Mouse (Mus musculus): Measurements from ENCODE around the gene Ubr7.

Gene Ubr7

DNA sequence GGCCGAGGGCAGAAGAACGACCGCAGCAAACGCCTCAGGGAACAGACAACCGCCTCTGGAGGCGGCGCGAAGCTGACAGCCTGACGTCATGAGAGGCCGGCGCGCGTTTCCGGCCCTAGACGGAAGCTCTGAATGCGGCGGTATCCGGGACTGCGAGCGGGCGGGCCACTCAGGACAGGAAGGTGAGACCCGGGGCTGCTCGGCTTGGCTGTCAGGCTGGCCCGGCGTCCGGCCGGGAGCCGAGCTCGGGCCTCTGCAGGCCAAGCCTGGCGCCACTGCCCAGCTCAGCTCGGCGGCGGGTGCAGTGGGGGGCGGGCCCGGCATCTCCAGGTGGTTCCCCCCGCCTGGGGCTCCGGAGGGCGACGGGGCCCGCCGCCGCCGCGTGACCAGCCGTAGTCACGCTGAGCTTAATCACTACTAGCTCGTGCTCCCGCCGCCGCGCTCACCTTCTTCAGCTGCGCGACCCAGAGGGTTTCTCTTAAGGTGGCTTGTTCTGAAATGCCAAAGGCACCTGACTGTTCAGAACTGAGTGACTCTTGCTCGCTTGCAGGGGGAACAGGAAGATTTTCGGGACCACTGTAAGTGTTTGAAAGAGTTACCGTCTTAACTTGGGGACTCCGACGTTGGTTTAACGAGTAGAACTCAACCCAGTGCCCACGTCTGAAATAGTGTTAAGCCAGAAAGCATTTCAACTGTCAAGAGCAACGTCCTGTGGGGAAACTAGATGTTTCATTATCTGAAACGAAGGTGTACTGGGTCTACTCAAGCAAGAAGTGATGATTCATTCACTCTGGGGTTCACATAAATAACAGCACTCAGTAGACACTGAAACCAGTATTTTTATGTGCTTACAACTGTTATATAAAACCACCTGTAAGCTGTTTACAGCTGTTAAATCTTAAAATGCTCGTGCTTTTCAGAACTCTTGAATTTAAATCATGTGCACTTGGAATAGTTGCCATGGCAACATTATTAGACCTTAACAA is 13.9 kb upstream of the Ubr7 start, which contains the start of the genes Moap1 and Tmem251:
Moap1 (minus strand) TSS at position 73 of the 986 bp plus-strand sequence.
Tmem251 (plus strand) TSS at position 174 of the 986 bp plus-strand sequence.
- DNase-seq, result peak; percentile 93

DNA sequence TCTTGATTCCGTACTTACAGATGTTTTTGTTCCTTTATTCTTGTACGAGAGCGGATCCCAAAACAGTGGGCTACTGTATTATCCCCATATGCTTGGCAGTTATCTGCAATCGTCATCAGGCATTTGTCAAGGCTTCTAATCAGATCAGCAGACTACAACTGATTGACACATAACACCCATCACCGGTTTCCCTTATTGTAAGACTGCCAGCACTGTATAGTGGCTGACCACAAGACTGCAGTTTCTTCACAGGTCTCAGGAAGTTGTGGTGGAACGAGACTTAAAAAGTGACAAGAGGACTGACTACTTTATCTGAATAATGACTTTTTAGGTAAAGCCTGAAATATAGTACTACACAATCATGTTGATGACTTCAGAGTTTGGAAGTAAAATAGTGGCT is 12.9 kb upstream of the Ubr7 start:
- DNase-seq, result no peak

DNA sequence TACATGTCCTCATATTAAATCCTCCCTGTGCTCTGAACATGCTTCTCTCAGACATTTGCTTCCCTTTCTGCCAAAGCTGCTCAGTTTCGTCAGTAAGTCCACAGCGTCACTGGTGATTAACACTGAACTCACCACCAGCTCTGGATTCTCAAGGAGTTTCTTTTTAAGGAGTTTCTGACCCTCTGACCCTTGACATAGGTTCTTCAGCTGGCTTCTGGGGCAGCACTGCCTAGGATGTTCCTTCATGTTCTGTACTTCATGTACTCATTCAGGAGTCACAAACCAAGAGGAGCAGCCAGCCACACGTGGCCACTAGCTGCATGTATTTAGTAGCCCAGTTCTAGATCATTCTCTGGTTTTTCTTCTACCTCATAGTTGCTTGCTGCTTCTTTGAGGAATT is 9.5 kb upstream of the Ubr7 start:
- DNase-seq, result no peak

DNA sequence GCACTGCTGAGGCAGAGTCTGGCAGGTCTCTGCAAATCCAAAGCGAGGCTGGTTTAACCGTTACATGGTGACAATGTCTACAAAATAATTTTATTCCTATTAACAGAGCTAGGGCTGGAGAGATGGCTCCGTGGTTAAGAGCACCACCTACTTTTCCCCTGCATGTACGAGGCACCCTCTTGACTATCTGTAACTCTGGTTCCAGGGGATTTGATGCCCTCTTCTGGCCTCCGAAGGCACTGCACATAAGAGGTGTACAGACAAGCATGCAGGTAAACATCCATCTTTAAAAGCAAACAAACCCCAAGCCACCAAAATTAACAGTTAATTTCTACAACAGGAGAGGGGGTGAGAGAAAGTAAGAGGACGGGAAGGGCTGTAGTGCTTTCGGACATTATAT is 1.5 kb upstream of the Ubr7 start:
- peak; percentile 43 for DNase-seq

DNA sequence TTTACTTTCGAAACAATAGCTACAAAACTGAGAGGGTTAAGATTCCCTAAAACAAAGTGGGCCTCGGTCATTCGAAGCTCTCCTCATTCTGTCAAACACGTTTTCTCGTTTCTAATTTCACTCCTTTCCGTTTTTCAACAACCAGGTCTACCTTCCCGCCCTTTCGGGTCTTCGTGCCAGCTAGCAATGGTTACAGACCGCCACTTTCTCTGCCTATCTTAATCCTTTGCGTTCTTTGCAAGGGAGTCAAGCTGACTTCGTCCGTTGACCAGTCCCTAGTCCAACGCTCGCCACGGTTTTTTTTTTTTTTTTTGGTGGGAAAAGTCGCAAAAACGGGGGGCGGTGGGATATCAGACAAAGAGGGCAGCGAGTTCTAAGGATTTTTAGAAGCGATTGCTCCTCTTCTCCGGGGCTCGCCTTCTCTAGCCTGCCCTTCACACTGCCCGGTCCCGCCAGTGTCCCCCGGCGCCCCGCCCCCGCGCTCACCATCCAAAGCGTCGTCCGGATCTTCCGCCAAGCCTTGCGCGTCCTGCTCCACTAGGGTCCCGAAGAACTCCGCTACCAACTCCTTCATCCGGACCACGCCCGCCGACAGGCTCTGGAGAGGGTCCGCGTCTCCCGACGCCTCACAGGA is 595 bp upstream of the Ubr7 start:
- no peak for DNase-seq

DNA sequence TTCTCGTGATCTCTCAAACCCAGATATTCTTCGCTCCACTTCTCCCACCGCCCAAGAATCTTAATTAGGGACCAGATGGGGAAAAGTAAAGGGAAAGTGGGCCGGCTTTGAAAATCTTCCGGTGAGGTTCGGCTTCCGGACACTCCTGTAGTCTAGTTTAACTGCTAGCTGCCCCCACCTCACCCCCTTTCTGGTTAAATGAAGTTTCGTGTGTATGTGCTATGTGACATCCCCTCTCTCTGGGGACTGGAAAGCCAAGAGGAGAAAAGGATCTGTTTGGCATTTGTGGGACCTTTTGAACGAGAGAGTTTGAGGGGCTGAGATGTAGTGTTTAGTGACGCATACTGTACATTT is 613 bp downstream of the Ubr7 start, which contains the start of gene Gm20604:
Gm20604 (minus strand) TSS at position 270 of the 354 bp plus-strand sequence.
- no peak for DNase-seq

DNA sequence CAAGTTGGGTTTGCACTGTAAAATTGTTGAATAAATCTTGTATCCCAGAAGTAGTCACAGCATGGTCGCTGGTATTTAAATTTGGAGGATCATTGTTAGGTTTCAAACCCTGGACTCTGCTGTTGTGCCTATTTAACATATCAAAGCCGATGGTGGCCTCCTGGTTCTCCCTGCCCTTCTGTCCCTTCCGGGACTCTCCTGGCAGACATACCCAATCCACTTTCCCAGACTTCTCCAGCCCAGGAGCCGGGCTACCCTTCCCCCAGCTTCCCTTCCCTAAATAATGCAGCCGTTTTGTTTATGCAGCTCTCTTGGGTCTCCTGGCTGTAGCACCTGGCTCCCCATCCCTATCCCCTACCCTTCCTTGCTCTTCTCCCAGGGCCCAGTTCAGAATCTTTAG is 1.2 kb downstream of the Ubr7 start:
- no peak for DNase-seq

DNA sequence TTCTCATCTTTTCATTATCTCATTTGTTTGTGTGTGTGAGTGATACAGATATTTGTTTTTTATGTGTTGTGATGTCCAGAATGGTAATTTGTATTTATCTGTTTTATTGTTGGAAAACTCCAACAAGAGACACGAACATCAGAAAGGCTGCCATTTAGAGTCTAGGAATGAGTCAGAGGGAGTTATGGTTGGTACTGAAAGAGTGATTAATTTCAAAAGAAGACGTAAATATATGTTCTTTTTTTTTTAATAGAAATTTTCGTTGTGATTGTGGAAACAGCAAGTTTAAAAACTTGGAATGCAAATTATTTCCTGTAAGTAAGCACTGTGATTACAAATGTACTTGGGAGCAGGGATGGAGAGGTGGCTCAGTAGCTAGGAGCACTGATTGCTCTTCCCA is 3.9 kb downstream of the Ubr7 start:
- DNase-seq, result no peak

DNA sequence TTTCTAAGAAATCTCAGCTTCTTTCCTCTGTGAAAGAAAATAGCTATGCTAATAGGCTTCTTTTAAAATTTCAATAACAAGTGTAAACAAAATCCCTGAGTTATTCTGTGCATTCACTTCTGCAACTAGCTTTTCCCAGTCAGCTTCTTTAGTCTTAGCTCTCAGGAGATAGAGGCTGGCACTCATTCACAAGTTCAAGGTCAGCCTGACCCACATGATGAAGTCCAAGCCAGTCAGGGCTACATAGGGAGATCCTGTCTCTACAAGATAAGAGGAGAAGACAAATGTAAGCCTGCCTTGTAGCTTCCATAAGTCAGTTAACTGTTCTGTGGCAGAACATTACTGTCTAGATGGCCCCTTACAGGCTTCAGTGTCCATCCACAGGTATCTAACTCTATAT is 5.9 kb downstream of the Ubr7 start:
- DNase-seq, result no peak

DNA sequence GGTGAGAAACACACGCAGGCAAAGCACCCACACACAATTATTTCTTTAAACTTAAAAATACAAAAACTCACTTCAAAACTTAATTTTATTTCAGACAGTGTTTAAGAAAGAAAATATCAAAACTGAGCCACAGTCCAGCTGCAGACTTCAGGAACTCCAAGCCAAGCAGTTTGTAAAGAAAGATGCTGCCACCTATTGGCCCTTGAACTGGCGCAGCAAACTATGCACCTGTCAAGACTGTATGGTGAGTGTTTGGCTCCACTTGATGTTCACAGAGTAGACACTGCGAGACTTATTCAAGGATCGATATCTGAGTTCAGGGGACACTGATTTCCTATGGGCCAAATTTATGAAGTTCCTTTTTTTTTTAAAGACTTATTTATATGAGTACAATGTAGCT is 11.2 kb downstream of the Ubr7 start:
- DNase-seq, result peak; percentile 31

DNA sequence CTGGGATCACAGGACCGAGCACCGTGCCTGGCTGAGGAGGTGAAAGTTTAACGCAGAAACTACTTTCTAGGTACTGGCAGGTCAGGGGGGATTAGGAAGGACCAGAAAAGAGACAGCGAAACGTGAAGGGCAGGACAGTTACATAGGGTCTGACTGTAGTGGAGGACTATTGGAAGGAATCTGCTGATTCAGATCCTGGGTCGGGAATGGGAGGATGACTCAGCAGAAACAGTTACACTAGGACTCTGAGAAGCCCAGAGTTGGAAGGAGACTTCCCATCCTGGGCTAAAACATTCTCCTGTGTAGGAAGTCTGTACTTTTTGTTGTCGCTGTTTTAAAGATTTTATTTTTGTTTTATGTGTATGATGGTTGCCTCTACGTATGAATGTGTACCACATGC is 13.8 kb downstream of the Ubr7 start:
- DNase-seq, result no peak

DNA sequence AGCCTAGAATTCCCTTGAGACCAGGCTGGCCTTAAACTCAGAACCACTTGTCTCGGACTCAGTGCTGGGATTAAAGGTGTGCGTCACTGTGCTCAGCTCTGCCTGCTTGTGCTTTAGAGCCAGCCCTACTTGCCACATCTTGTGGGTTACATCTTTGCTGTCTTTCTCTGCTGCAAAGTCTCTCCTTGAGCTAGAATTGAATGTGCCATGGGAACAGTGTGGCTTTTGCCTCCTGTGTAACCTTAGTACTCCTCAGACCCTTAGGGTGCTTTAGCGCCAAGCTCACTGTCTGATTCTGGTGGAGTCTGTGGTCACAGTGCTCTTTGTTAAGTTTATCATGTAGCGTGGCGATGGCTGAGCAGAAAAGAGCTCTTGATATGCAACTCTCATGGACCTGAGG is 14.9 kb downstream of the Ubr7 start:
- DNase-seq, result no peak

DNA sequence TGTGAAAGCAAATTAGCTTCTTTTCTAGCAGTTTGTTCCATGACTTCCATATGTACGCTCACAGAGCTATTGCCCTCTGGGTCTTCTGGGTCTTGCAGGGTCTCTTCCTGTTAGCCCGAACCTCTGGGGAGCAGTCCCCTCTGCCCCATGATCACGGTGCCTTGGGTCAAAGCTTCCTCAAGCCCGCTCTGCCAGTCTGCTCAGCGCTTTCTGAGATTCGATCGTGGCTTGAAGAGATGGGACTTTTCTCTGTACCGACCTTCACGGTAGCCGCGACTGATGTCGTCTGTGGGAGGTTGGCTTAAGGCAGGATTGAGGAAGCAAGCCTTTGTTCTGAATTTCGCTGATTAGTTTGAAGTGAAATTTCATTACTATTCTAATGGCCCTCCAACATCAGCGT is 18.3 kb downstream of the Ubr7 start:
- no peak for DNase-seq

DNA sequence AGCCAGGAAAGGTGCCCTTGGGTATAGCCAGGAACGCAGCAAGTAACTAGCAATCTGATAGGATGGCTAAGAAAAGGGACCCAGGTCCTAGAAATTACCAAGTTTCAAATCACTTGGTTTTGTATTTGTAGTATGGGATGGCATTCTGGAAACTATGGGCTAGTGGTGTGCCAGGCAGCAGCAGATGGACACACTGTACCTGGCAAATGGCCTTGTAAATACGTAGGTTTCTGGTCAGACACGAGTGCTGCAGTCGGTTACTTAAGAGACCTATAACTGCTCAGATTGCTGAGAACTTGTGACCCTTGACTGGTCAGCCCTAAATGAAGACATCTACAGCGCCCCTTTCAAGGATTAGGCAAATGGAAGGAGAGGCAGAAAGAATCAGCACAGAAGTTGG is 20.4 kb downstream of the Ubr7 start:
- DNase-seq, result no peak

DNA sequence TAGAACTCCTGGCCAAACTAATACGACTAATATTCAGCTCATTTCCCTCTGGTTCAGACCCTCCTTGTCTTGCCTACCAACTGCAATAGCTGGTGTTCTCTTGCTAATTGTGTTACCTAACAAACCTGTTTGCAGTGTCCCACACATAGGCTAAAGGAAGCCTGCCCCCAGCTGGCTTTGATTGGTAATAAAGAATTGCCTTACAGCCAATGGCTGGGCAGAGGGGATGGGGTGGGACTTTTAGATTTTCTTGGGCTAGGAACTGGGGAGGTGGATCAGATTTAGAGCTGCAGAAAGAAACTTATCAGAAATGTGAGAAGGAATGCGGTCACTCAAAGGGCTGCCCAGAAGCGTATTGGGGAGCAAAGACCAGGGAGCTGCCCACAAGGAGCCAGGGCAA is 21.7 kb downstream of the Ubr7 start:
- peak; percentile 29 for DNase-seq

DNA sequence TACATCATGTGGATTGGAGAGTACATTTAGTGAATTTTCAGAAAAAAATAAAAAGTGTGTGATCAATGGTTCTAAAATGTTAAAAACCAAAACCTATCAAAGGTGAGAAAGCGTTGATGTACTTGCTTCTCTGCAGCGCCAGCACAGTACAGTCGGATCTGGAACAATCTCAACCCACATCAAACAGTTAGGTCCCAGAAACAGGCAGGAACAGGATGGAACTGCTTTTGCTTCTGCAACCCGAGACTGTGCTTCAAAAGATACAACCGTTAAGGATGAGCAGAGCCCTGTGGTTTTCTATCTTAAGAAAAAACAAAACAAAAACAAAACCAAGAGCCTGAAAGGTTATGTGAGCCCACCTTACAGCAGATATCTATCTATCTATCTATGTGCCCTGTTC is 25.1 kb downstream of the Ubr7 start:
- DNase-seq, result no peak

DNA sequence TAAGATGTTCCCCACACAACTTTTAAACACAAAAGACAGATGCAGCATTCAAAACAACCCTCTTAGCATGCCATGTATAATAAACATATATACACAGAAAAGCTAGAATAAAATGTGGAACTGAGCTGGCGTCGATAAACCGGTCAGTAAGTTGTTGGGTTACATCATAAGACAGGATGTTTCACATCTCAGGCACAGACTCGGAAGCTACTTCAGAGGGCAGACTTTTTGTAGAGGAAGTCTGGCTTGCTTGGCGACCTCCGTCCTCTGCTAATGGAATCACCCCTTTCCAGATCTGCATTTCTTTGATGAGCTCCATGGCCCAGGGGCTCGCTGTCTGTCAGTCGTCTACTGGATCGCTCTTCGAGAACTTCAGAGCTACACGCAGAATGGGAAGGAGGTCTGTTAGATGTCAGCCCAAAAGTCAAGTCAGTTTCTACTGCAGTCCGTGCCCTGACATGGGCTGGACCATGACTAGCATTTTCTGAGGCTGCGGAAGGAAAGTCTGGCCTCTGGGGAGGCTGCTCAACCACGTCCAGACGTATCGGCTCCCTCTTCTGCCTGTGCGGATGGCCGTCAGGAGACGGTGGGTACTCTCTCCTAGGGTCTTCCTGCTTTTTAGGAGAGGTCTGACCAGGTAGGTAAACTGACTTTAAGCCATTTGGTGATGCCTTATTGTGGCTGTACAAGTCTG is 27.3 kb downstream of the Ubr7 start:
- no peak for DNase-seq

DNA sequence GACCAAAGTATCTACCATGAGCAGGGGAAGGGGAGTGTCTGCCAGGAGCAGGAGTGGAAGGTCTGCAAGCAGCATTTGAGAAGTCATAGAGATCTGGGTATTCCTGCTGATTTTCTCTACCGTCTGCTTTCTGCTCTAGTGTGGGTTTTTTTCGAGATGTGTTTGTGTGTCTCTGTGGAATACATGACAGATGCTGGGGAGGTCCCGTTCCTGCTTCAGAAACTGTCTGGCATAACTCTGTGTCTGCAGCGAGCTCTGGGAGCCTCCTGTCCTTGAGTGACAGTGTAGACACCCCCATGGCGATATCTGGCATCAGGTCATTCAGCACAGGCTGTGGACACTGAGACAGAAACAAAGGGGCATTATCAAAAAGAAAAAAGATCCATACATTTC is 27.8 kb downstream of the Ubr7 start:
- no peak for DNase-seq

DNA sequence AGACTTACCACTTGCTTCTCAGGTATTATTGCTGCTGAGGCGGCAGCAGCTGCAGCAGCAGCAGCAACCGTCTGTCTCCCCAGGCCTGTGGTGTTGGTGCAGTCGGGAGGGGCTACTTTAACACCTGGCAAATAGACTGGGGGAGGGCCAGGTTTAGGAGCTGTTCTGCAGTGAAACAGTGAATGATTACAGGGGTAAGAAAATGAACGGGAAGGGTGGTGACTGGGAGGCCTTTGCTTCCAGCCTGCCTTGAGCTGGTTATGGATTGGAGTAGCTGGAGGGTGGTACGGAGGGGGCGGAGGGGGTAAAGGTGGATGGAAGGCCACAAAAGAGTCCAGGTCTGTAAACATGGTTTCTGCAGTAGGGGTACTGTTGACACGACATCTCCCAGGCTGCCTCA is 30.2 kb downstream of the Ubr7 start:
- DNase-seq, result no peak

DNA sequence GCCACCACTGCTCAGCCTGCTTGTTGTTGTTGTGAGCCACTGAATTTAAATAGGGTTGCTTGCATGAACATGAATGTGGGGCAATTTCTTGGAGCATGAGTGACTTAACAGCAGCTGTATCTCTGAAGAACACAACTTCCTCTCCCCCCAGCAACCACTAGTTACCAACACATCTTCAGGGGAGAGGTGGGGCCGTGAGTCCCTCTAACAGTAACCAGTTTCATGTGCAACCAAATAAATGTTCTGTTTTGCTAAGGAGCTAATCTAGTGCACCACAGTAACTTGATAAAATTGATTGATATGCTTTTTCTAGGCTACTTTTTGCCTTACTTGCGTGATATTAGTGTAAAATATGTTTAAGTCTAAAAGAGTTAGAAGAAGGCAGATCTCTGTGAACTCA is 41.8 kb downstream of the Ubr7 start:
- no peak for DNase-seq

DNA sequence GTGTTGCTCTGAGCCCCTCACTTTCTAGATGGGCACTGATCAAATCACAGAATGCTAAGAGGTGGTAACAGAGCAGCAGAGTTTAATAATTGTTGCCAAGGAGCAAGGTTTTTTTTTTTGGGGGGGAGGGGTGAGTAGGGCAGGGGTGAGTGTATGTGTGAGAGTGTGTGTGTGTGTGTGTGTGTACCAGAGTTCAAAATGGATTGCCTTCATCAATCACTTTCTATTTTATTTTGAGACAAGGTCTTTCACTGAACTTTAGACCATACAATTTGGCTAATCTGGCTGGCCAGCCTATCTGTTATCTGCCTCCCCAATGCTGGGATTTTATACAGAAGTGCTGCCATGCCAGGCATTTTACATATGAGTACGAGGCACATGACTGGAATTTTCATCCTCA is 57.1 kb downstream of the Ubr7 start:
- DNase-seq, result no peak

DNA sequence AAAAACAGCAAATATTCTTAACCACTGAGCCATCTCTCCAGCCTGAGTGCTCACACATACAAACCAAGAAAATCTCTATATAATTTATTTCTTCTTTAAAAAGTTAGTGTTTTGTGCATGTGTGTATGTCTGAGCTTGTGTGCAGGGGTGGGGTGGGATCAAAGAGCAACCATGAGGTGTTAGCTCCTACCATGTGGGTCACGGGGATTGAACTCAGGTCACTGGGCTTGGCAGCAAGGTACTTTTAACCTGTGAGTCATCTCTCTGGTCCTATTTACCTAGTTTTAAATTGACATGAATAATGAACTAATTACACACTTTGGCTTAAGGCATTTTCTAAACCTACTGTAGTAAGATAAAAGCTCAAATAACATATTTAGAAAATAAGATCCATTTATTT is 68.6 kb downstream of the Ubr7 start:
- no peak for DNase-seq

DNA sequence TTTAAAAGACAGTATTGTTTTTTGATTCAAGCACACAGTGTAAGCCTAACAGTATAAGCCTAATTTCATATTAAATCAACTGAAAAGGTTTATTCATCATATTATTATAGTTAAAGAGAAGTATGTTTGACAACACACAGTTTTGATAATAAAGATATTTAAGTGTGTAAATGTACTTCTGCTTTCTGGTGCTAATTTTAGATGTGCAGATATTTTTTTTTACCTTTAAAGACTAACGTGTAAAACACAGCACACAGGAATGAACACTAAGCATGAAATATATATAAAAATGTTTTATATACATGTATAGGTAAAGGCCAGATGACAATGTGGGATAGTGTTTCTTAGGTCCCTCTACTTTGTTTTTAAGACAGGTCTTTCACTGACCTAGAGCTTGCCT is 69.4 kb downstream of the Ubr7 start:
- DNase-seq, result no peak
